Mouse (Mus musculus) liver, embryonic 14.5 days (tissue): ENCODE data around the gene Pex11a. TPM values are rescaled to one million over a fixed set of nuclear protein-coding genes. Genes with fewer than 3 reads are reported as not detected.

ENCODE experiments used
- ATAC-seq: fragments of 200-750 bp; cut with Nextera tagmentation; 2 replicates; pipeline ENCODE4 v1.8.0; 2017; ENCODE audit warnings: moderate number of reproducible peaks, mild to moderate bottlenecking, moderate library complexity; ENCODE audit not compliant: insufficient read depth
- DNase-seq, 3 experiments: peaks; one replicate each; pipeline ENCODE4 v3.0.0-alpha.2; 2012 to 2013; ENCODE audit warnings: low read depth in 3 of 3, low spot score in 3 of 3
- H3K27ac ChIP-seq: fragments of 300-500 bp; sonication (generic); 2 replicates; pipeline ENCODE4 v1.5.1; 2014; ENCODE audit warnings: moderate library complexity, mild to moderate bottlenecking, control low read depth, inconsistent platforms
- H3K27me3 ChIP-seq: fragments of 300-500 bp; sonication (generic); 2 replicates; pipeline ENCODE4 v1.6.1; 2014; ENCODE audit warnings: mild to moderate bottlenecking, low read length, moderate library complexity; ENCODE audit not compliant: control insufficient read depth, insufficient read depth
- H3K36me3 ChIP-seq: fragments of 300-500 bp; sonication (generic); replicated peaks from 2 replicates; pipeline ENCODE4 v1.6.1; 2014; ENCODE audit warnings: low read depth; ENCODE audit not compliant: control insufficient read depth, insufficient read depth
- H3K4me1 ChIP-seq, 2 experiments: fragments of 200-500 bp in 1 of 2; fragments of 300-500 bp in 1 of 2; sonication (generic) in 1 of 2; replicated peaks; 2 replicates each; pipeline ENCODE4 v1.6.1; 2012 to 2014; ENCODE audit warnings: antibody characterized with exemption in 1 of 2, inconsistent platforms in 1 of 2, low read length in 1 of 2; ENCODE audit not compliant: control insufficient read depth in 2 of 2, insufficient read depth in 2 of 2
- H3K4me2 ChIP-seq: fragments of 300-500 bp; sonication (generic); 2 replicates; pipeline ENCODE4 v1.6.1; 2014; ENCODE audit warnings: low read depth, mild to moderate bottlenecking, control low read depth, moderate library complexity
- H3K4me3 ChIP-seq, 2 experiments: fragments of 200-500 bp in 1 of 2; fragments of 300-500 bp in 1 of 2; sonication (generic) in 1 of 2; 2 replicates each; pipeline ENCODE4 v1.5.1; 2012 to 2014; ENCODE audit warnings: low read depth in 2 of 2, low read length in 2 of 2, mild to moderate bottlenecking in 2 of 2, control low read depth in 1 of 2, inconsistent platforms in 1 of 2, moderate library complexity in 1 of 2; ENCODE audit not compliant: insufficient read depth in 1 of 2
- H3K9ac ChIP-seq: fragments of 300-500 bp; sonication (generic); replicated peaks from 2 replicates; pipeline ENCODE4 v1.6.1; 2014; ENCODE audit warnings: mild to moderate bottlenecking, control low read depth, moderate library complexity
- H3K9me3 ChIP-seq: fragments of 300-500 bp; sonication (generic); 2 replicates; pipeline ENCODE4 v1.6.1; 2016; ENCODE audit warnings: low read length, mixed read lengths; ENCODE audit not compliant: control insufficient read depth
- CTCF ChIP-seq: IDR thresholded peaks from 2 replicates; pipeline ENCODE4 v1.5.1; 2016; ENCODE audit warnings: antibody characterized with exemption, low read depth, control low read depth
- EP300 ChIP-seq: IDR thresholded peaks from 2 replicates; pipeline ENCODE4 v1.6.1; 2016; ENCODE audit warnings: antibody characterized with exemption, low read depth
- WGBS: fragments of 180-500 bp; shearing (Covaris S2); extraction: QIAGEN DNeasy Blood & Tissue Kit; methylation state at CpG from one replicate; pipeline ENCODE4 v1.1.7; 2014; ENCODE audit not compliant: insufficient replicate concordance; 5-methylcytosine and 5-hydroxymethylcytosine counted together
- polyA plus RNA-seq, 2 experiments: library from polyadenylated mRNA; depleted of rRNA in 1 of 2; stranded (reverse) in 1 of 2; unstranded in 1 of 2; fragments of >200 nt; fragmentation: Nextera tagmentation in 1 of 2; extraction: Ambion mirVana in 1 of 2; gene quantifications; 2 replicates each; pipeline versions ENCODE4 v1.2.1 to v1.2.3; 2012 to 2014

The Pex11a gene
- polyA plus RNA-seq, 2 experiments = 1.1 to 2.3 TPM

- Histone ChIP-seq H3K27me3 (no peaks in the 10 kb centered on the region), H3K4me3 (no peak overlapping the region), H3K9ac (no peak overlapping the region), H3K4me2 (no peak overlapping the region), H3K4me1 (no peaks in the 10 kb centered on the region), H3K27ac (no peak overlapping the region), H3K9me3 (no peaks in the 10 kb centered on the region), H3K36me3 (no peaks in the 10 kb centered on the region)
- 70% methylated on average over 6 of the region's 6 CpGs for WGBS
- DNase-seq = no peak
- no peak for ATAC-seq
- no peak for TF ChIP-seq EP300
- TF ChIP-seq CTCF = no peak
Measured at GRCm38 (mm10) chr7:79749511-79749910, 6.6 kb upstream of the Pex11a start.

- Histone ChIP-seq H3K4me3 (no peak overlapping the region), H3K36me3 (no peaks in the 10 kb centered on the region), H3K4me1 (peaks cover 3 to 4% of the 10 kb centered on the region in 2 experiments; a peak in 2 of 4 replicates), H3K27me3 (no peaks in the 10 kb centered on the region), H3K9ac (no peak overlapping the region), H3K27ac (no peak overlapping the region), H3K9me3 (no peaks in the 10 kb centered on the region), H3K4me2 (no peak overlapping the region)
- ATAC-seq (no peak), DNase-seq (no peak)
- TF ChIP-seq EP300 (no peak), CTCF (no peak)
- WGBS = 52% methylated on average over 6 of the region's 6 CpGs
Measured at GRCm38 (mm10) chr7:79747659-79748058, 4.7 kb upstream of the Pex11a start.

GRCm38 (mm10) chr7:79744585-79744984, 1.7 kb upstream of the Pex11a start:
- H3K9ac ChIP-seq = no peak overlapping the region
- H3K27ac ChIP-seq = no peak overlapping the region
- no peaks in the 10 kb centered on the region for H3K9me3 ChIP-seq
- DNase-seq (no peak), ATAC-seq (no peak)
- no peaks in the 10 kb centered on the region for H3K27me3 ChIP-seq
- H3K4me3 ChIP-seq = no peak overlapping the region
- H3K4me2 ChIP-seq = no peak overlapping the region
- 33% methylated on average over 5 of the region's 5 CpGs for WGBS
- no peaks in the 10 kb centered on the region for H3K36me3 ChIP-seq
- H3K4me1 ChIP-seq = peaks cover 3 to 6% of the 10 kb centered on the region in 2 experiments; a peak in 2 of 4 replicates
- TF ChIP-seq CTCF (no peak), EP300 (no peak)

- 73% methylated on average over 9 of the region's 9 CpGs for WGBS
- H3K9me3 ChIP-seq = no peaks in the 10 kb centered on the region
- H3K9ac ChIP-seq = no peak overlapping the region
- TF ChIP-seq EP300 (no peak), CTCF (no peak)
- no peak overlapping the region for H3K4me3 ChIP-seq
- no peak overlapping the region for H3K27ac ChIP-seq
- no peaks in the 10 kb centered on the region for H3K36me3 ChIP-seq
- peaks cover 3 to 6% of the 10 kb centered on the region in 2 experiments; a peak in 2 of 4 replicates for H3K4me1 ChIP-seq
- no peaks in the 10 kb centered on the region for H3K27me3 ChIP-seq
- H3K4me2 ChIP-seq = no peak overlapping the region
- DNase-seq (no peak), ATAC-seq (no peak)
Measured at GRCm38 (mm10) chr7:79744051-79744450, 1.1 kb upstream of the Pex11a start.

GRCm38 (mm10) chr7:79742277-79742658, 663 bp downstream of the Pex11a start:
- ATAC-seq = no peak
- peak overlapping the region; percentile 70 for H3K4me2 ChIP-seq

More at GRCm38 (mm10) chr7:79742277-79742658, 663 bp downstream of the Pex11a start:
- DNase-seq = peak in 1 of 3 experiments; percentile 14
- TF ChIP-seq CTCF (no peak), EP300 (no peak; the same call in 1 of the 2 replicates)
- Histone ChIP-seq H3K9ac (peak overlapping the region; percentile 2), H3K27me3 (no peaks in the 10 kb centered on the region), H3K36me3 (no peaks in the 10 kb centered on the region), H3K4me1 (peaks cover 3 to 6% of the 10 kb centered on the region in 2 experiments; a peak in 2 of 4 replicates), H3K9me3 (no peaks in the 10 kb centered on the region), H3K4me3 (peak overlapping the region; percentile 51 to 60), H3K27ac (no peak overlapping the region)
- WGBS = 9% methylated on average over 11 of the region's 11 CpGs
